Mouse (Mus musculus) kidney, postnatal 4 days (tissue): ENCODE results near the gene Lgals9.

Experiments
- DNase-seq, 2 experiments: peaks; one replicate each; pipeline ENCODE4 v3.0.0; 2021; ENCODE audit warnings: mixed read lengths in 2 of 2

Gene Lgals9

GRCm38 (mm10) chr11:78973381-78974150 lies 11.2 kb downstream of the Lgals9 start:
- DNase-seq = peak; percentile 37 to 60

GRCm38 (mm10) chr11:78972811-78973351 lies 11.9 kb downstream of the Lgals9 start:
- DNase-seq = no peak

GRCm38 (mm10) chr11:78972328-78972727 lies 12.4 kb downstream of the Lgals9 start:
- DNase-seq = no peak

- no peak for DNase-seq
These were observed 13.0 kb downstream of the Lgals9 start for GRCm38 (mm10) chr11:78971746-78972145.

GRCm38 (mm10) chr11:78971096-78971495 lies 13.7 kb downstream of the Lgals9 start:
- no peak for DNase-seq

- no peak for DNase-seq
These were observed 16.6 kb downstream of the Lgals9 start for GRCm38 (mm10) chr11:78968121-78968520.

GRCm38 (mm10) chr11:78967371-78967770 lies 17.4 kb downstream of the Lgals9 start:
- peak; percentile 68 to 77 for DNase-seq

- no peak for DNase-seq
These were observed 23.5 kb downstream of the Lgals9 start for GRCm38 (mm10) chr11:78961221-78961620.

GRCm38 (mm10) chr11:78959841-78960520 lies 24.8 kb downstream of the Lgals9 start:
- peak; percentile 68 to 73 for DNase-seq

GRCm38 (mm10) chr11:78959367-78959766 lies 25.4 kb downstream of the Lgals9 start:
- DNase-seq = no peak

GRCm38 (mm10) chr11:78956260-78956659 lies 28.5 kb downstream of the Lgals9 start:
- peak; percentile 88 for DNase-seq

- peak; percentile 88 for DNase-seq
These were observed 32.3 kb downstream of the Lgals9 start for GRCm38 (mm10) chr11:78952467-78952866.

GRCm38 (mm10) chr11:78950365-78950764 lies 34.4 kb downstream of the Lgals9 start:
- no peak for DNase-seq

- no peak for DNase-seq
These were observed 41.7 kb downstream of the Lgals9 start for GRCm38 (mm10) chr11:78943083-78943482.

GRCm38 (mm10) chr11:78935178-78935577 lies 49.6 kb downstream of the Lgals9 start:
- no peak for DNase-seq

GRCm38 (mm10) chr11:78934727-78935126 lies 50.0 kb downstream of the Lgals9 start:
- DNase-seq = no peak

GRCm38 (mm10) chr11:78934307-78934706 lies 50.4 kb downstream of the Lgals9 start:
- no peak for DNase-seq

- DNase-seq = peak; percentile 52 to 56
These were observed 55.4 kb downstream of the Lgals9 start for GRCm38 (mm10) chr11:78929345-78929744.

- peak; percentile 63 to 68 for DNase-seq
These were observed 59.8 kb downstream of the Lgals9 start for GRCm38 (mm10) chr11:78924916-78925315.

- peak; percentile 12 to 27 for DNase-seq
These were observed 60.6 kb downstream of the Lgals9 start for GRCm38 (mm10) chr11:78924111-78924510.

- peak; percentile 63 to 65 for DNase-seq
These were observed 61.9 kb downstream of the Lgals9 start for GRCm38 (mm10) chr11:78922678-78923407.

- DNase-seq = no peak
These were observed 64.3 kb downstream of the Lgals9 start, which contains the start of gene Nos2 for GRCm38 (mm10) chr11:78920411-78920939. Nos2 (plus strand) TSS chr11:78920787.

GRCm38 (mm10) chr11:78919745-78920144 lies 65.0 kb downstream of the Lgals9 start:
- DNase-seq = no peak
